Mouse (Mus musculus): ENCODE results near the gene Dctpp1. TPM values are rescaled to one million over a fixed set of nuclear protein-coding genes. Genes with fewer than 3 reads are reported as not detected.

Dctpp1 gene
- total and polyA plus RNA-seq, 2 experiments from 2014 or later = 102 to 112 TPM

DNA sequence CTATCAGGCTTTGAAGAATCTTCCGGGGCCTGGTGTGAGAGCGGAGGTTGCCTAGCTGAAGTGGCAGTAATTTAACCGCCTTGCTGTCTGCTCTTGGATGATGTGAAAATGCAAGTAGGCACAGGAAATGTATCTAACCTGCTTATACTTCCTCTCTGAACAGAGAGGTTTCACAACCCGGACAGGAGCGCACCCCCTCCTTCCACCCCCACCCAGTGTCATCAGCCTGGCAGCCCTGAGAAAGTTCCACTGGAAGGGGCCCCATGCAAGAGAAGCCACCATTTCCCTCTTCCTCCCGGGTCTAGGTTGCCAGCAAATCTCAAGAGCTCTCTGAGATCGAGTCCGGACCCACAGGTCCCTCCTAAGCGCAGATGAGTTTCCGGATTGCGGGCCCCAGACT lies 35.6 kb upstream of the Dctpp1 start, which contains the start of gene Itgal:
Itgal (plus strand) TSS at position 163 of the 400 bp plus-strand sequence.
- Histone ChIP-seq H3K4me2 (ENCODE audit: low read depth, low read length) (no peak within 1 kb of the TSS), H3K4me3 (ENCODE audit: low read length) (no peak within 1 kb of the TSS), H3K27ac (no peak within 1 kb of the TSS), H3K27me3 (ENCODE audit: insufficient read depth, low read length) (no peaks in the 10 kb centered on the region), H3K9ac (replicated peaks; ENCODE audit: low read length) (no peak within 1 kb of the TSS), H3K36me3 (ENCODE audit: insufficient read depth, low read length) (no peaks in the 10 kb centered on the region), H3K9me3 (ENCODE audit: low read length) (no peaks in the 10 kb centered on the region), H3K4me1 (ENCODE audit: insufficient read depth, low read length) (no peaks in the 10 kb centered on the region)
- DNase-seq (ENCODE audit: low spot score) = no peak
- ATAC-seq = no peak
- WGBS = 85% methylated on average over 11 of the region's 11 CpGs
- no peak for TF ChIP-seq CTCF (IDR thresholded peaks at IDR 0.05; ENCODE audit: low read depth)

DNA sequence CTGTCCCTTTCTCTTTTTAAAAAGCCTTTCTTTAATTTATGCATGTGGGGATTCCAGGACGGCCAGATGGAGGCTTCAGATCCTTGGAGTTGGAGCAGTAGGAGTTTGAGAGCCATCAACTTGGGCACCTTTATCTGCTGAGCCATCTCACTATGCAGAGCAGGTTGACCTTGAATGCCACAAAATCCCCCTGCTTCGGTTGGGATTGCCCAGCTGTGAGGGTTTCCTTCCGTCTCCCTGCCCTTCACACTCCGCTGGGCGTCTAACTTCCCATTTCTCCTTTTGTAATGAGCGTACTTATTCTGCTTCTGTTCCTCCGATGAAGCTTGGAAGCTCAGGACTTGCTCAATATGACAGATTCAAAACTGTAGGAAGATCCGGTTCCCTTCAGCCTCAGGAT lies 29.6 kb upstream of the Dctpp1 start:
- no peaks in the 10 kb centered on the region for H3K4me1 ChIP-seq (ENCODE audit: insufficient read depth, low read length)
- H3K27ac ChIP-seq = no peak overlapping the region
- 45% methylated on average over 8 of the region's 8 CpGs for WGBS
- H3K9ac ChIP-seq (replicated peaks; ENCODE audit: low read length) = no peak overlapping the region
- H3K4me2 ChIP-seq (ENCODE audit: low read depth, low read length) = no peak overlapping the region
- DNase-seq (ENCODE audit: low spot score) = no peak
- H3K4me3 ChIP-seq (ENCODE audit: low read length) = no peak overlapping the region
- no peaks in the 10 kb centered on the region for H3K36me3 ChIP-seq (ENCODE audit: insufficient read depth, low read length)
- no peaks in the 10 kb centered on the region for H3K27me3 ChIP-seq (ENCODE audit: insufficient read depth, low read length)
- TF ChIP-seq CTCF (IDR thresholded peaks at IDR 0.05; ENCODE audit: low read depth) = no peak
- H3K9me3 ChIP-seq (ENCODE audit: low read length) = no peaks in the 10 kb centered on the region; the same call in 1 of the 2 replicates
- no peak for ATAC-seq

- Histone ChIP-seq H3K4me2 (ENCODE audit: low read depth, low read length) (no peak overlapping the region), H3K4me1 (ENCODE audit: insufficient read depth, low read length) (no peaks in the 10 kb centered on the region), H3K27me3 (ENCODE audit: insufficient read depth, low read length) (no peaks in the 10 kb centered on the region), H3K9ac (replicated peaks; ENCODE audit: low read length) (no peak overlapping the region), H3K4me3 (ENCODE audit: low read length) (no peak overlapping the region), H3K9me3 (ENCODE audit: low read length) (no peaks in the 10 kb centered on the region; the same call in 1 of the 2 replicates), H3K36me3 (ENCODE audit: insufficient read depth, low read length) (no peaks in the 10 kb centered on the region), H3K27ac (no peak overlapping the region)
- WGBS = 78% methylated on average over 2 of the region's 2 CpGs
- no peak for TF ChIP-seq CTCF (IDR thresholded peaks at IDR 0.05; ENCODE audit: low read depth)
- no peak for ATAC-seq
- DNase-seq (ENCODE audit: low spot score) = no peak
These were observed 28.8 kb upstream of the Dctpp1 start for GRCm38 (mm10) chr7:127289306-127289705.

DNA sequence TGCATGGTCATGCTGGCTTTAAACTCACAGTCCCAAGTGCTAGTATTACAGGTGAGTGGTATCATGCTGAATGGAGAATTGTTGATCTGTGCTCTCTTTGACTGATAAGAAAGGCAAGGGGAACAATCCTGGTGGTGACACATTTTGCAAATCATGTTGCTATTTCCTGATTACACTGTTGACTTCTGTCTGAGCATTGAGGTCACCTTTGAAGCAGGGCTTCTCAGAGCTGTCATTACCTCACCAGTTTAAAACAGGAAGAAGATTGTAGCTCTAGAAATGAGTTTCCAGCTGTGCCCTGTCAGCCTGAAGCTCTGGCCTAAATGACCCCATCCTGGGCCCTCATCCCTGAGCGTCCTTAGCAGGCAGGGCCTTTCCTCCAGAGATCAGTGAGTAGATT lies 27.4 kb upstream of the Dctpp1 start:
- Histone ChIP-seq H3K4me2 (ENCODE audit: low read depth, low read length) (no peak overlapping the region), H3K27me3 (ENCODE audit: insufficient read depth, low read length) (no peaks in the 10 kb centered on the region), H3K4me1 (ENCODE audit: insufficient read depth, low read length) (no peaks in the 10 kb centered on the region), H3K9ac (replicated peaks; ENCODE audit: low read length) (no peak overlapping the region), H3K9me3 (ENCODE audit: low read length) (no peaks in the 10 kb centered on the region; the same call in 1 of the 2 replicates), H3K36me3 (ENCODE audit: insufficient read depth, low read length) (no peaks in the 10 kb centered on the region), H3K27ac (no peak overlapping the region), H3K4me3 (ENCODE audit: low read length) (no peak overlapping the region)
- no peak for ATAC-seq
- no peak for TF ChIP-seq CTCF (IDR thresholded peaks at IDR 0.05; ENCODE audit: low read depth)
- no peak for DNase-seq (ENCODE audit: low spot score)
- 64% methylated on average over 1 of the region's 1 CpGs for WGBS

DNA sequence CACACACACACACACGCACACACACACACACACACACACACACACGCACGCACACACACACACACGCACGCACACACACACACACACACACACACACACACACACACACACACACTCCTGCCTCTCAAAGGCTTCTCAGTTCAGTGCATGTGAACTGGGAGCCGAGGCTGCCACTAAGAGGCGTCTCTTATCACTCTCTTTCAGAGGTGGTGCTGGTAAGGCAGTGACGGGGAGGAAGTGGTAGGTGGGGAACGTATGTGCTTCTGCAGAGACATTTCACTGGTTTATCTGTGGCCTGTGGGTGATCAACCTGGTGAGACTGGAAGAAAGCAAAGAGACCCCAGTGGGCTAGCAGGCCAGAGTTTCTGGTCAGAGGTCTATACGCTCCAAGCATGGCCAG lies 24.6 kb upstream of the Dctpp1 start:
- Histone ChIP-seq H3K36me3 (ENCODE audit: insufficient read depth, low read length) (no peaks in the 10 kb centered on the region), H3K9me3 (ENCODE audit: low read length) (no peaks in the 10 kb centered on the region; the same call in 1 of the 2 replicates), H3K27ac (no peak overlapping the region), H3K9ac (replicated peaks; ENCODE audit: low read length) (no peak overlapping the region), H3K4me3 (ENCODE audit: low read length) (no peak overlapping the region), H3K4me2 (ENCODE audit: low read depth, low read length) (no peak overlapping the region), H3K4me1 (ENCODE audit: insufficient read depth, low read length) (no peaks in the 10 kb centered on the region), H3K27me3 (ENCODE audit: insufficient read depth, low read length) (no peaks in the 10 kb centered on the region)
- DNase-seq (ENCODE audit: low spot score) = no peak
- no peak for ATAC-seq
- TF ChIP-seq CTCF (IDR thresholded peaks at IDR 0.05; ENCODE audit: low read depth) = no peak
- WGBS = 70% methylated on average over 8 of the region's 10 CpGs

DNA sequence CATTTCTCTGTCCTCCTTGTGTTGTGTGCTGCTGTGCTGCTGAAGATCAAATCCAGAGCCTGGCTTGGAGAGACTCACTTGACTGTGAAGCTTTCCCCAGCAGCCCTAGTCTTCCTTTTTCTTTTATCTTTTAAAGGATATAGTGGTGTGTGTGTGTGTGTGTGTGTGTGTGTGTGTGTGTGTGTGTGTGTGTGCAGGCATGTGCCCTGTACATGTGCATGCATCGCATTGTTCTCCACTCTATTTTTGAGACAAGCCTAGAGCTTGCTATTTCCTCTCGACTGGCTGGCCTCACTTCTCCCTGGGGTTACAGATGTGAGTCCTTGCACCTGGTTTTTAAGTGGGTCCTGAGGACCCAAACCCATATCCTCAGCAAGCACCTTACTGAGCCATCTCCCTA lies 21.7 kb upstream of the Dctpp1 start:
- Histone ChIP-seq H3K9ac (replicated peaks; ENCODE audit: low read length) (no peak overlapping the region), H3K27ac (no peak overlapping the region), H3K4me3 (ENCODE audit: low read length) (no peak overlapping the region), H3K9me3 (ENCODE audit: low read length) (no peaks in the 10 kb centered on the region), H3K4me1 (ENCODE audit: insufficient read depth, low read length) (no peaks in the 10 kb centered on the region), H3K27me3 (ENCODE audit: insufficient read depth, low read length) (no peaks in the 10 kb centered on the region), H3K36me3 (ENCODE audit: insufficient read depth, low read length) (no peaks in the 10 kb centered on the region), H3K4me2 (ENCODE audit: low read depth, low read length) (no peak overlapping the region)
- DNase-seq (ENCODE audit: low spot score) (no peak), ATAC-seq (no peak)
- no peak for TF ChIP-seq CTCF (IDR thresholded peaks at IDR 0.05; ENCODE audit: low read depth)
- 92% methylated on average over 2 of the region's 2 CpGs for WGBS

GRCm38 (mm10) chr7:127281114-127281513 lies 20.6 kb upstream of the Dctpp1 start:
- H3K9me3 ChIP-seq (ENCODE audit: low read length) = no peaks in the 10 kb centered on the region
- WGBS = 74% methylated on average over 4 of the region's 4 CpGs

More at GRCm38 (mm10) chr7:127281114-127281513, 20.6 kb upstream of the Dctpp1 start:
- Histone ChIP-seq H3K9ac (replicated peaks; ENCODE audit: low read length) (no peak overlapping the region), H3K4me3 (ENCODE audit: low read length) (no peak overlapping the region), H3K27ac (no peak overlapping the region), H3K4me2 (ENCODE audit: low read depth, low read length) (no peak overlapping the region), H3K36me3 (ENCODE audit: insufficient read depth, low read length) (no peaks in the 10 kb centered on the region), H3K4me1 (ENCODE audit: insufficient read depth, low read length) (no peaks in the 10 kb centered on the region), H3K27me3 (ENCODE audit: insufficient read depth, low read length) (no peaks in the 10 kb centered on the region)
- ATAC-seq = no peak
- no peak for TF ChIP-seq CTCF (IDR thresholded peaks at IDR 0.05; ENCODE audit: low read depth)
- no peak for DNase-seq (ENCODE audit: low spot score)

Measured in hindbrain, postnatal 0 days (tissue).